Mouse (Mus musculus) large intestine, adult 2 months (tissue): Measurements from ENCODE around the gene Cux2. TPM values are rescaled to one million over a fixed set of nuclear protein-coding genes. Genes with fewer than 3 reads are reported as not detected.

ENCODE experiments used
- DNase-seq: peaks from one replicate; pipeline ENCODE4 v3.0.0-alpha.2; 2012; ENCODE audit warnings: low read depth, low spot score
- WGBS: fragments of 180-500 bp; shearing (Covaris S2); methylation state at CpG from one replicate; pipeline ENCODE4 v1.1.7; 2018; 5-methylcytosine and 5-hydroxymethylcytosine counted together
- polyA plus RNA-seq: library from polyadenylated mRNA; depleted of rRNA; stranded (reverse); fragments of >200 nt; gene quantifications from 2 replicates; pipeline ENCODE4 v1.2.3, GENCODE M21; 2012; rRNA removed

The Cux2 gene
- polyA plus RNA-seq, 1 experiment = 1.1 TPM

- WGBS = 80% methylated on average over 7 of the region's 7 CpGs
- no peak for DNase-seq
These were observed 237.2 kb downstream of the Cux2 start for GRCm38 (mm10) chr5:121812526-121813243.

GRCm38 (mm10) chr5:121811485-121811931 is 238.4 kb downstream of the Cux2 start:
- no peak for DNase-seq
- 71% methylated on average over 5 of the region's 5 CpGs for WGBS

- WGBS = 79% methylated on average over 17 of the region's 17 CpGs
- DNase-seq = no peak
These were observed 239.4 kb downstream of the Cux2 start for GRCm38 (mm10) chr5:121810331-121811151.

GRCm38 (mm10) chr5:121809667-121810224 is 240.2 kb downstream of the Cux2 start:
- DNase-seq = no peak
- 50% methylated on average over 5 of the region's 5 CpGs for WGBS

GRCm38 (mm10) chr5:121808202-121808601 is 241.7 kb downstream of the Cux2 start:
- WGBS = 72% methylated on average over 2 of the region's 2 CpGs
- no peak for DNase-seq

- DNase-seq = no peak
- 71% methylated on average over 3 of the region's 3 CpGs for WGBS
These were observed 242.7 kb downstream of the Cux2 start for GRCm38 (mm10) chr5:121807186-121807585.

Other genes with a start within 250 kb of the Cux2 start
- 12.1 and 17.3 TPM in 2 replicates for gene Sh2b3, start 212.5 kb downstream of the Cux2 start, polyA plus RNA-seq
- 67.6 and 116 TPM in 2 replicates for gene Pheta1, start 201.1 kb downstream of the Cux2 start, polyA plus RNA-seq
- 0.52 TPM in 1 of 2 replicates, not detected in the other for gene Myl2, start 50.8 kb upstream of the Cux2 start, polyA plus RNA-seq
- gene Ccdc63, start 90.7 kb upstream of the Cux2 start, polyA plus RNA-seq = not detected in 2 replicates
- gene Ppp1cc, start 108.2 kb upstream of the Cux2 start, polyA plus RNA-seq = 90.7 and 102 TPM in 2 replicates
- 21.2 and 24.1 TPM in 2 replicates for gene Hvcn1, start 156.7 kb upstream of the Cux2 start, polyA plus RNA-seq
- 7.6 and 9.5 TPM in 2 replicates for gene Tctn1, start 214.4 kb upstream of the Cux2 start, polyA plus RNA-seq
- 21.8 and 31.7 TPM in 2 replicates for gene Pptc7, start 234.3 kb upstream of the Cux2 start, polyA plus RNA-seq